Mouse (Mus musculus): ENCODE results near the gene 4932438H23Rik. TPM values are rescaled to one million over a fixed set of nuclear protein-coding genes. Genes with fewer than 3 reads are reported as not detected.

The 4932438H23Rik gene
- polyA plus RNA-seq, 1 experiment from 2014 or later: 0.69 TPM

GRCm38 (mm10) chr16:91045511-91045910 is 49.4 kb downstream of the 4932438H23Rik start:
- peaks cover 2% of the 10 kb centered on the region; the same call in 1 of the 2 replicates for H3K27me3 ChIP-seq
- no peak overlapping the region for H3K27ac ChIP-seq (replicated peaks)
- H3K4me2 ChIP-seq: no peak overlapping the region
- H3K36me3 ChIP-seq: 0 out of 2 replicates have a peak, but pooled peaks cover 10% of the 10 kb centered on the region
- H3K4me3 ChIP-seq: peak overlapping the region; percentile 87; the same call in 1 of the 2 replicates
- WGBS: 61% methylated on average over 8 of the region's 8 CpGs
- ATAC-seq (ENCODE audit: low FRiP score, low read depth): no peak
- H3K4me1 ChIP-seq (replicated peaks): peaks cover 32% of the 10 kb centered on the region
- no peak overlapping the region for H3K9ac ChIP-seq
- H3K9me3 ChIP-seq: no peaks in the 10 kb centered on the region

DNA sequence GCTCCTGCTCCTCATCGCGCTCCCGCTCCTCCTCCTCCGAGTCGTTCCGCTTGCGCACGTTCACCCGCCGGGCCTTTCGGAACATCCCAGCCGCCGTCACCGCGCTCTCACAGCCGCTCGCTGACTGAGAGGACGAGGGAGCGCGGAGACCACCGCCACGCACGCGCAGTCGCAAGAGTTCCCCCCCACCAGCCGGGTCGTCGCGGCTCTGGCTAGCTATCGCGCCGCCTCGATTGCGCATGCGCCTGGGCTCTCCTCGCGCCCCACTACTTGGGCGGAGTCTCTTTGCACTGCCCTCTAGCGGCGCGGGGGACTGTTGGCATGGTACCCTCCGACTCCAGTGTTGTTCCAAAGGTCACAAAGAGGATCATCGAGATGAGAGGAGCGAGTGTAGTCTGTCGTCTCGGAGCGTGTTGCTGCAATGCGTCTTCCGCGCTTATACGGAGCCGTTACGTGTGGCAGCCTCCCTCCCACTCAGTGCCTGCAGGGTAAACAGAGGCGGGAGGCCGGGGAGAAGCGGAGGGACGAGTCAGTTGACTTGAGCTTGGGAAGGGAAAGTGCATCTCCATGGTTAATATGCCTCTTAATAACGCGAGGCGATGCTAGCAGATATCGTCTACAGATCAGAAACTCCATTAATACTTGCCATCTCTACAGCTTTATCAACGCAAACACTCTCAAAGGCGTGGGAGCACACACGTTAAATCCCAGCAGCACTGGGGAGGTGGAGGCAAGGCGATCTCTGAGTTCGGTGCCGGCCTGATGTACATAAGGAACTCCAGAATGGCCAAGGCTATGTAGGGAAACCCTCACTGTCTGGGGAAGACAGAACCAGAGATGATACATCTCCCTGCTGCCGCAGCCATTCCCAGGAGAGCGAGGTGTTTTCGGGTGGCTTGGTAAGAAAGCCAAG is 50.4 kb downstream of the 4932438H23Rik start, which contains the start of gene Paxbp1:
Gene Paxbp1 (minus strand): TSS at position 274 of the 913 bp plus-strand sequence.
- peak within 1 kb of the TSS; percentile 95 for H3K27ac ChIP-seq (replicated peaks)
- peak within 1 kb of the TSS; percentile 71 for H3K4me2 ChIP-seq
- ATAC-seq (ENCODE audit: low FRiP score, low read depth): peak; percentile 97
- 0 out of 2 replicates have a peak, but pooled peaks cover 12% of the 10 kb centered on the region for H3K36me3 ChIP-seq
- H3K9me3 ChIP-seq: no peaks in the 10 kb centered on the region
- peaks cover 2% of the 10 kb centered on the region; the same call in 1 of the 2 replicates for H3K27me3 ChIP-seq
- peak within 1 kb of the TSS; percentile 93 for H3K9ac ChIP-seq
- H3K4me3 ChIP-seq: peak within 1 kb of the TSS; percentile 87
- H3K4me1 ChIP-seq (replicated peaks): peaks cover 32% of the 10 kb centered on the region
- WGBS: under 1% methylated on average over 68 of the region's 70 CpGs

- WGBS: under 1% methylated on average over 56 of the region's 63 CpGs
- Histone ChIP-seq H3K9me3 (no peaks in the 10 kb centered on the region), H3K9ac (peak overlapping the region; percentile 93), H3K27me3 (peaks cover 2% of the 10 kb centered on the region; the same call in 1 of the 2 replicates), H3K4me2 (peak overlapping the region; percentile 63), H3K4me1 (replicated peaks) (peaks cover 32% of the 10 kb centered on the region), H3K27ac (replicated peaks) (peak overlapping the region; percentile 95), H3K4me3 (peak overlapping the region; percentile 87), H3K36me3 (0 out of 2 replicates have a peak, but pooled peaks cover 12% of the 10 kb centered on the region)
- ATAC-seq (ENCODE audit: low FRiP score, low read depth): peak; percentile 69
Measured at GRCm38 (mm10) chr16:91043461-91044248, 51.3 kb downstream of the 4932438H23Rik start.

- H3K9me3 ChIP-seq: no peaks in the 10 kb centered on the region
- no peak overlapping the region for H3K27ac ChIP-seq (replicated peaks)
- H3K4me2 ChIP-seq: peak overlapping the region; percentile 63
- peak overlapping the region; percentile 87 for H3K4me3 ChIP-seq
- peaks cover 17% of the 10 kb centered on the region; the same call in 1 of the 2 replicates for H3K36me3 ChIP-seq
- H3K27me3 ChIP-seq: peaks cover 2% of the 10 kb centered on the region; the same call in 1 of the 2 replicates
- H3K9ac ChIP-seq: 0 out of 2 replicates have a peak overlapping the region, but pooled peaks have one; percentile 32
- peaks cover 32% of the 10 kb centered on the region for H3K4me1 ChIP-seq (replicated peaks)
- 73% methylated on average over 1 of the region's 1 CpGs for whole genome bisulfite sequencing
- no peak for ATAC-seq (ENCODE audit: low FRiP score, low read depth)
Measured at GRCm38 (mm10) chr16:91042640-91043039, 52.3 kb downstream of the 4932438H23Rik start.

GRCm38 (mm10) chr16:91035866-91036265 is 59.1 kb downstream of the 4932438H23Rik start:
- 95% methylated on average over 10 of the region's 10 CpGs for WGBS
- Histone ChIP-seq H3K36me3 (peaks cover 66% of the 10 kb centered on the region), H3K27ac (replicated peaks) (no peak overlapping the region)

GRCm38 (mm10) chr16:91030751-91031150 is 64.2 kb downstream of the 4932438H23Rik start:
- Histone ChIP-seq H3K27ac (replicated peaks) (no peak overlapping the region), H3K4me3 (no peak overlapping the region), H3K4me2 (no peak overlapping the region), H3K27me3 (no peaks in the 10 kb centered on the region), H3K9ac (no peak overlapping the region), H3K9me3 (no peaks in the 10 kb centered on the region), H3K4me1 (replicated peaks) (no peaks in the 10 kb centered on the region), H3K36me3 (peaks cover 84% of the 10 kb centered on the region)
- no peak for ATAC-seq (ENCODE audit: low FRiP score, low read depth)
- 94% methylated on average over 4 of the region's 4 CpGs for WGBS

More at GRCm38 (mm10) chr16:91035866-91036265, 59.1 kb downstream of the 4932438H23Rik start:
- Histone ChIP-seq H3K4me3 (no peak overlapping the region), H3K4me1 (replicated peaks) (peaks cover 2% of the 10 kb centered on the region), H3K9ac (no peak overlapping the region), H3K9me3 (no peaks in the 10 kb centered on the region), H3K27me3 (no peaks in the 10 kb centered on the region), H3K4me2 (no peak overlapping the region)
- no peak for ATAC-seq (ENCODE audit: low FRiP score, low read depth)

DNA sequence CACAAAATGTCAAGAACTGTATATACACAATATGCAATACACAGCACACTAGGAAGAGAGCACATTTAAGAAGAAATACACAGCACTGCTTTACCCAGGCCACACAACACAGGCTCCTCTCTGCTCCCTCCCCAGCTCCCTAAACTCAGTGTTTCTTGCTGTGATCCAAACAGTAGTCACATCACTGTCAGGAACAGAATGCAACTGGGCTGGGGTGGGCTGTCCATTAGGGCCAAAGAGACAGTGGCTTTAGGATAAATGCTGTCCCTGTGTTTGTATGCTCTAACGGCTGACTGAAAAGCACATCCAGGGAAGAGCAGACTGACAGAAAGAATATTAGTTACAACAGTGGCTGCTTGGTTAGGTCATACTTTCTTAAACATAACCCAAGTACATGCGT is 65.0 kb downstream of the 4932438H23Rik start:
- no peak for ATAC-seq (ENCODE audit: low FRiP score, low read depth)
- H3K36me3 ChIP-seq: peaks cover 86% of the 10 kb centered on the region
- no peaks in the 10 kb centered on the region for H3K27me3 ChIP-seq
- H3K4me2 ChIP-seq: no peak overlapping the region
- H3K27ac ChIP-seq (replicated peaks): no peak overlapping the region
- H3K9ac ChIP-seq: no peak overlapping the region
- H3K9me3 ChIP-seq: no peaks in the 10 kb centered on the region
- no peak overlapping the region for H3K4me3 ChIP-seq
- H3K4me1 ChIP-seq (replicated peaks): no peaks in the 10 kb centered on the region
- WGBS: 85% methylated on average over 2 of the region's 2 CpGs

DNA sequence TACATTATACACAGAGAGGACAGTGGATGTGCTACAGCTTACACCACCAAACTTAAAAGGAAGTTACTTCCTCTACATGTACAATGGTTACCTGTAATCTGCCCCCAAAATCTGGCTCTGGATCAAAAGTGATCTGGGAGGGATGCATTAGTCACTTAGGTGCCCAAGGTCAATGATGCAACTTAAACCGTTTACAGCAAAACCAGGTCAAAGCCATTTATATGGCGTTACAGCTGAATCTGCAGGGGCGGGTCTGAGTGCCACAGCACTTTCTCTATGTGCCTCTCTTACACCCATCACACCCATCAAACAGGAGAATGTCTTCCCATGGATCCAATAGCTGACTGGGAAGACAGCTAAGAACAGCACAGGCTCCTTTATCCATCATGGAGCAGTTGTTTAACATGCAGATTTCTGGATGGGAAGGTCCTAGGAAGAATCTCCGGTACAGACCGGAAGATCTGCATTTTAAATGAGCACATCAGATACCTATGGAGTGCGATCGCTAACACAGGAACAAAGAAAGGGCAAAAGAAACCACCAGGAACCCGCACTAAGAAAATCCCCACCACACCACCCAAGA is 65.7 kb downstream of the 4932438H23Rik start:
- H3K9me3 ChIP-seq: no peaks in the 10 kb centered on the region
- no peaks in the 10 kb centered on the region for H3K4me1 ChIP-seq (replicated peaks)
- no peak overlapping the region for H3K27ac ChIP-seq (replicated peaks)
- H3K36me3 ChIP-seq: peaks cover 86% of the 10 kb centered on the region
- no peak overlapping the region for H3K9ac ChIP-seq
- no peaks in the 10 kb centered on the region for H3K27me3 ChIP-seq
- H3K4me2 ChIP-seq: no peak overlapping the region
- no peak for ATAC-seq (ENCODE audit: low FRiP score, low read depth)
- H3K4me3 ChIP-seq: no peak overlapping the region
- 88% methylated on average over 8 of the region's 8 CpGs for WGBS

- 86% methylated on average over 4 of the region's 4 CpGs for WGBS
Measured at GRCm38 (mm10) chr16:91026290-91026689, 68.6 kb downstream of the 4932438H23Rik start.

GRCm38 (mm10) chr16:91023384-91023783 is 71.5 kb downstream of the 4932438H23Rik start:
- WGBS: 80% methylated on average over 1 of the region's 1 CpGs
- Histone ChIP-seq H3K9me3 (no peaks in the 10 kb centered on the region), H3K4me1 (replicated peaks) (no peaks in the 10 kb centered on the region), H3K4me3 (no peak overlapping the region), H3K9ac (no peak overlapping the region), H3K4me2 (no peak overlapping the region), H3K27me3 (no peaks in the 10 kb centered on the region), H3K27ac (replicated peaks) (no peak overlapping the region), H3K36me3 (peaks cover 96% of the 10 kb centered on the region)
- no peak for ATAC-seq (ENCODE audit: low FRiP score, low read depth)

More at GRCm38 (mm10) chr16:91026290-91026689, 68.6 kb downstream of the 4932438H23Rik start:
- Histone ChIP-seq H3K36me3 (peaks cover 85% of the 10 kb centered on the region), H3K4me1 (replicated peaks) (no peaks in the 10 kb centered on the region), H3K4me3 (no peak overlapping the region), H3K4me2 (no peak overlapping the region), H3K9me3 (no peaks in the 10 kb centered on the region), H3K27ac (replicated peaks) (no peak overlapping the region), H3K9ac (no peak overlapping the region), H3K27me3 (no peaks in the 10 kb centered on the region)
- ATAC-seq (ENCODE audit: low FRiP score, low read depth): no peak

DNA sequence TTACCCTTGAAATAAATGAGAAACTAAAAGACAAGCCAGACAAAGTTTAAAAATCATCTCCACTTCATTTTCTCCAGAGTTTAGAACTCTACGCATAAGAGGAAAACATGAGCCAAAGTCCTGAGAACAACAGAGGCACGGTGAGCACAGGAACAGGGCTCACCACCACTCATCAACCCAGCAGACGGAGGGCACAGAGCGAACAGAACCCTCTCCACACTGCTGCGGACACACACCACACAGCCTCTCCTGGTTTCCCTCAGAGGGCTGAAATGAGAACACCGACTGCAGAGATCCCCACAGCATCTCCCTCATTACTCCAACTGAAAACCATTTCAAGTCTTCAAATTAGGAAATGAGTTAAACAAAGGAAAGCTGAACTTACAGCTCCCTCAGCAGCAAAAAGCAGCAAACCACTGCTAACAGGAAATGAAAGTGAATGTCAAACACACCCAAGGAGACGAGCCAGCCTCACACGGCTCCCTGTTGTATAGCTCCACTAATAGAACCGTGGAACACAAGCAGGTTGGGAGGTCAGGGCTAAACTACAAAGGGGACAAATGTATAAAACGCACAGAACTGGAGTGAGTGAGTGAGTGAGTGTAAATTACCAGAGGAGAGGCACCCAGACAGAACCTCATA is 74.0 kb downstream of the 4932438H23Rik start:
- Histone ChIP-seq H3K27me3 (no peaks in the 10 kb centered on the region), H3K4me2 (no peak overlapping the region), H3K27ac (replicated peaks) (no peak overlapping the region), H3K36me3 (peaks cover 90% of the 10 kb centered on the region), H3K4me1 (replicated peaks) (no peaks in the 10 kb centered on the region), H3K9me3 (no peaks in the 10 kb centered on the region), H3K9ac (no peak overlapping the region), H3K4me3 (no peak overlapping the region)
- no peak for ATAC-seq (ENCODE audit: low FRiP score, low read depth)
- WGBS: 92% methylated on average over 10 of the region's 10 CpGs
